Mouse (Mus musculus): ENCODE measurements around the gene Cypt2. TPM values are rescaled to one million over a fixed set of nuclear protein-coding genes. Genes with fewer than 3 reads are reported as not detected.
"Not testable (repeated sequence)": the region's sequence is repeated elsewhere in the genome, so short reads cannot be mapped to it uniquely, and the experiment has no call there.

Gene Cypt2
- total RNA-seq (2014; fragmentation: Nextera tagmentation) (not detected in 2 replicates), total RNA-seq (2017) (not detected in 2 replicates), polyA plus RNA-seq (2012) (not detected in 2 replicates)

- not testable (repeated sequence) for H3K4me1 ChIP-seq (ENCODE audit: insufficient read depth, low read depth, low read length); H3K36me3 ChIP-seq (replicated peaks); H3K4me3 ChIP-seq (ENCODE audit: low read depth, low read length); H3K27me3 ChIP-seq (ENCODE audit: insufficient read depth, low read length); H3K9me3 ChIP-seq (replicated peaks); ATAC-seq (ENCODE audit: extremely low read depth, insufficient number of reproducible peaks, low FRiP score, poor library complexity, severe bottlenecking); DNase-seq (ENCODE audit: low spot score)
Observed at GRCm38 (mm10) chrX:105499472-105499871, at the start of gene Cypt2. Gene Cypt2 (plus strand): TSS chrX:105499772.

- DNase-seq (ENCODE audit: low spot score) (no peak), ATAC-seq (ENCODE audit: extremely low read depth, insufficient number of reproducible peaks, low FRiP score, poor library complexity, severe bottlenecking) (no peak)
- Histone ChIP-seq H3K4me3 (ENCODE audit: low read depth, low read length) (no peak overlapping the region), H3K27me3 (ENCODE audit: insufficient read depth, low read length) (no peaks in the 10 kb centered on the region), H3K36me3 (replicated peaks) (no peaks in the 10 kb centered on the region), H3K4me1 (ENCODE audit: insufficient read depth, low read depth, low read length) (no peaks in the 10 kb centered on the region), H3K9me3 (replicated peaks) (no peaks in the 10 kb centered on the region)
- no peak for TF ChIP-seq TAL1 (conservative IDR thresholded peaks at IDR 0.05; ENCODE audit: low read depth, low read length)
- no peak for TF ChIP-seq GATA1 (IDR thresholded peaks at IDR 0.05; ENCODE audit: borderline replicate concordance, low read length)
- TF ChIP-seq POLR2AphosphoS5 (IDR thresholded peaks at IDR 0.05; ENCODE audit: insufficient replicate concordance, low read depth, low read length) = no peak
- no peak for TF ChIP-seq GATA2 (IDR thresholded peaks at IDR 0.05; ENCODE audit: borderline replicate concordance, low read depth, low read length)
- no peak for TF ChIP-seq CTCF (IDR thresholded peaks at IDR 0.05; ENCODE audit: low read depth, low read length)
Observed at GRCm38 (mm10) chrX:105546234-105546633, 46.7 kb downstream of the Cypt2 start.

Data from G1E (cell line).